Mouse (Mus musculus): ENCODE data around the gene Rap2a.

- TF ChIP-seq POLR2A (IDR thresholded peaks at IDR 0.05; ENCODE audit: low read depth, low read length) (no peak), ZNF384 (IDR thresholded peaks at IDR 0.05; ENCODE audit: low read depth, low read length) (no peak), CTCF (conservative IDR thresholded peaks at IDR 0.05 in 1 of 2, IDR thresholded peaks at IDR 0.05 in 1 of 2; ENCODE audit: low read depth in 2 of 2, low read length in 2 of 2) (no peak), BHLHE40 (IDR thresholded peaks at IDR 0.05; ENCODE audit: low read depth, low read length) (no peak), EP300 (IDR thresholded peaks at IDR 0.05; ENCODE audit: low read length) (no peak)
These were observed 30.5 kb downstream of the Rap2a start for GRCm38 (mm10) chr14:120508566-120509365.

Measured in CH12.LX (cell line).